9 mouse cellular contexts compared by ENCODE assay signal in genomic region chr2:148029751-148030612, GRCm38 (mm10). TPM values are rescaled to one million over a fixed set of nuclear protein-coding genes. Genes with fewer than 3 reads are reported as not detected.
A peak's percentile ranks its signal among the peaks of the same experiment; 100 is the strongest.
DNase-seq lines count a peak whose midpoint lies in the region; ATAC-seq lines count a peak whose summit lies in the region.
"Had no signal": no experiment of that assay in that cellular context is flagged by ENCODE, and none has a peak within 500 bp of the region (broad histone marks: within the 10 kb centered on the region; RNA-seq: fewer than 3 reads in every experiment).

No protein-coding gene starts in this region.

- no peaks in the 10 kb centered on the region for H3K36me3 ChIP-seq in midbrain, embryonic 10.5 days
- no peaks in the 10 kb centered on the region for H3K36me3 ChIP-seq in midbrain, embryonic 16.5 days (ENCODE audit: control insufficient read depth, insufficient read depth, low read length)
- no peaks in the 10 kb centered on the region for H3K36me3 ChIP-seq in liver, embryonic 16.5 days (ENCODE audit: control insufficient read depth, insufficient read depth)
- no peaks in the 10 kb centered on the region for H3K36me3 ChIP-seq in stomach, embryonic 15.5 days

- H3K4me2 ChIP-seq in midbrain, embryonic 16.5 days (ENCODE audit: low read length), result no peak overlapping the region
- H3K4me2 ChIP-seq in liver, embryonic 16.5 days (ENCODE audit: low read depth, low read length), result peak overlapping the region; percentile 47; the same call in 1 of the 2 replicates
- H3K4me2 ChIP-seq in stomach, embryonic 15.5 days, result peak overlapping the region; percentile 30

- H3K27ac ChIP-seq in midbrain, embryonic 10.5 days (replicated peaks), result peak overlapping the region; percentile 77
- no peak overlapping the region for H3K27ac ChIP-seq in midbrain, embryonic 16.5 days (ENCODE audit: low read length)
- H3K27ac ChIP-seq in liver, embryonic 16.5 days (ENCODE audit: low read length), result no peak overlapping the region
- H3K27ac ChIP-seq in stomach, embryonic 15.5 days, result peak overlapping the region; percentile 26; the same call in 1 of the 2 replicates

- H3K4me3 ChIP-seq in midbrain, embryonic 10.5 days, result peak overlapping the region; percentile 35
- no peak overlapping the region for H3K4me3 ChIP-seq in midbrain, embryonic 16.5 days (ENCODE audit: low read depth, low read length)
- H3K4me3 ChIP-seq in liver, embryonic 16.5 days (ENCODE audit: low read depth, low read length), result peak overlapping the region; percentile 19; the same call in 1 of the 2 replicates
- 0 out of 2 replicates have a peak overlapping the region, but pooled peaks have one; percentile 19 for H3K4me3 ChIP-seq in stomach, embryonic 15.5 days (replicated peaks)

- no peak for ATAC-seq in midbrain, embryonic 16.5 days
- ATAC-seq in liver, embryonic 16.5 days (ENCODE audit: low read depth), result peak; percentile 27; the same call in 1 of the 2 replicates
- ATAC-seq in stomach, embryonic 15.5 days (ENCODE audit: insufficient read depth, low FRiP score, low read depth), result peak; percentile 40; the same call in 1 of the 2 replicates

- DNase-seq in adrenal gland, postnatal 10 days, result peak; percentile 10
- DNase-seq in adrenal gland, adult (ENCODE audit: inconsistent age in 2 of 2, low spot score in 1 of 2), result no peak
- DNase-seq in midbrain, embryonic 10.5 days (ENCODE audit: low spot score), result peak; percentile 60
- DNase-seq in thymus, postnatal 4 days, result no peak
- DNase-seq in testis, postnatal 10 days (ENCODE audit: low spot score), result no peak

- 2% methylated on average over 21 of the region's 21 CpGs for WGBS in midbrain, embryonic 10.5 days
- 2% methylated on average over 21 of the region's 21 CpGs for WGBS in midbrain, embryonic 16.5 days
- WGBS in liver, embryonic 16.5 days (ENCODE audit: insufficient replicate concordance), result 5% methylated on average over 21 of the region's 21 CpGs
- WGBS in stomach, embryonic 15.5 days, result 8% methylated on average over 21 of the region's 21 CpGs

- H3K4me1 ChIP-seq in midbrain, embryonic 10.5 days, result peaks cover 46% of the 10 kb centered on the region
- no peaks in the 10 kb centered on the region for H3K4me1 ChIP-seq in midbrain, embryonic 16.5 days (ENCODE audit: control insufficient read depth, insufficient read depth, low read length)
- H3K4me1 ChIP-seq in liver, embryonic 16.5 days (ENCODE audit: control insufficient read depth, low read depth, low read length), result no peaks in the 10 kb centered on the region; the same call in 1 of the 2 replicates
- no peaks in the 10 kb centered on the region for H3K4me1 ChIP-seq in stomach, embryonic 15.5 days

- no peaks in the 10 kb centered on the region for H3K9me3 ChIP-seq in midbrain, embryonic 10.5 days (replicated peaks)
- no peaks in the 10 kb centered on the region for H3K9me3 ChIP-seq in midbrain, embryonic 16.5 days (replicated peaks; ENCODE audit: control insufficient read depth, low read length, poor library complexity, severe bottlenecking)
- no peaks in the 10 kb centered on the region for H3K9me3 ChIP-seq in liver, embryonic 16.5 days (replicated peaks; ENCODE audit: control insufficient read depth, low read length)
- H3K9me3 ChIP-seq in stomach, embryonic 15.5 days, result no peaks in the 10 kb centered on the region

- H3K9ac ChIP-seq in midbrain, embryonic 16.5 days (ENCODE audit: low read depth, low read length), result no peak overlapping the region
- no peak overlapping the region for H3K9ac ChIP-seq in liver, embryonic 16.5 days (ENCODE audit: low read depth, low read length)
- no peak overlapping the region for H3K9ac ChIP-seq in stomach, embryonic 15.5 days

- peaks cover 99% of the 10 kb centered on the region for H3K27me3 ChIP-seq in midbrain, embryonic 10.5 days (ENCODE audit: low read depth, poor library complexity, severe bottlenecking)
- H3K27me3 ChIP-seq in midbrain, embryonic 16.5 days (ENCODE audit: control insufficient read depth, insufficient read depth, low read depth, low read length), result peaks cover 77% of the 10 kb centered on the region
- peaks cover 32% of the 10 kb centered on the region for H3K27me3 ChIP-seq in liver, embryonic 16.5 days (ENCODE audit: control insufficient read depth, insufficient read depth, low read depth, low read length)
- H3K27me3 ChIP-seq in stomach, embryonic 15.5 days (replicated peaks), result peaks cover 47% of the 10 kb centered on the region

RNA-seq across cellular contexts. Expression of gene Foxa2, which starts 16.8 kb away (rescaled TPM):
- total RNA-seq in adrenal gland, postnatal 10 days (2021), result 1 to 10 TPM; 2.0 to 3.0 TPM
- polyA plus RNA-seq in midbrain, embryonic 10.5 days (2016; fragmentation: Nextera tagmentation; extraction: Ambion mirVana), result 10.4 and 12.1 TPM in 2 replicates
- 1.9 and 4.1 TPM in 2 replicates for polyA plus RNA-seq in midbrain, embryonic 16.5 days (2015; fragmentation: Nextera tagmentation; extraction: Ambion mirVana)
- polyA plus RNA-seq in liver, embryonic 16.5 days (2015; fragmentation: Nextera tagmentation; extraction: Ambion mirVana), result 2.9 and 3.8 TPM in 2 replicates
- polyA plus RNA-seq in stomach, embryonic 15.5 days (2015; fragmentation: Nextera tagmentation; extraction: Ambion mirVana), result 13.0 and 18.4 TPM in 2 replicates
- total RNA-seq: gastrocnemius, adult 18-20 months had no signal

Comparison
In these comparisons a context has a peak if more than half of its experiments do, and no peak if none do; other contexts are left out.
1. DNase-seq: peak in adrenal gland, postnatal 10 days (single experiment) and midbrain, embryonic 10.5 days (single experiment); none in adrenal gland, adult (0 of 2), thymus, postnatal 4 days (single experiment) and testis, postnatal 10 days (single experiment).
2. H3K27ac ChIP-seq: peak in midbrain, embryonic 10.5 days (single experiment) and stomach, embryonic 15.5 days (single experiment); none in midbrain, embryonic 16.5 days (single experiment) and liver, embryonic 16.5 days (single experiment).